Mouse (Mus musculus) mouse trophoblast stem cell (cell line): ENCODE results near the gene Nkain1.

ENCODE experiments used
- in situ Hi-C, 2 experiments: fragments of 300-500 bp; cut with MseI, MboI; formaldehyde crosslinking; loops; 2 replicates in 1 of 2; 3 replicates in 1 of 2; pipeline ENCODE4 v1.15.1; 2025

Gene Nkain1

GRCm38 (mm10) chr4:130552312-130553120, 21.5 kb downstream of the Nkain1 start:
- in situ Hi-C loops = no loop called here

GRCm38 (mm10) chr4:130550511-130550910, 23.5 kb downstream of the Nkain1 start:
- in situ Hi-C loops = no loop called here

GRCm38 (mm10) chr4:130549189-130549588, 24.8 kb downstream of the Nkain1 start:
- in situ Hi-C loops = no loop called here

- in situ Hi-C loops = no loop called here
These were observed 27.0 kb downstream of the Nkain1 start for GRCm38 (mm10) chr4:130546798-130547562.

- in situ Hi-C loops = no loop called here
These were observed 29.6 kb downstream of the Nkain1 start for GRCm38 (mm10) chr4:130544392-130544791.

GRCm38 (mm10) chr4:130543121-130543520, 30.9 kb downstream of the Nkain1 start:
- in situ Hi-C loops = no loop called here

GRCm38 (mm10) chr4:130540831-130541230, 33.1 kb downstream of the Nkain1 start:
- in situ Hi-C loops = no loop called here

- in situ Hi-C loops = no loop called here
These were observed 34.3 kb downstream of the Nkain1 start for GRCm38 (mm10) chr4:130539706-130540105.

- in situ Hi-C loops = no loop called here
These were observed 34.9 kb downstream of the Nkain1 start for GRCm38 (mm10) chr4:130539053-130539452.

GRCm38 (mm10) chr4:130537371-130537770, 36.6 kb downstream of the Nkain1 start:
- in situ Hi-C loops = no loop called here

- in situ Hi-C loops = no loop called here
These were observed 38.2 kb downstream of the Nkain1 start for GRCm38 (mm10) chr4:130535789-130536188.

- in situ Hi-C loops = no loop called here
These were observed 40.0 kb downstream of the Nkain1 start for GRCm38 (mm10) chr4:130533975-130534374.

- in situ Hi-C loops = no loop called here
These were observed 41.6 kb downstream of the Nkain1 start for GRCm38 (mm10) chr4:130532347-130532746.

- in situ Hi-C loops = no loop called here
These were observed 42.2 kb downstream of the Nkain1 start for GRCm38 (mm10) chr4:130531645-130532280.

- in situ Hi-C loops = no loop called here
These were observed 46.2 kb downstream of the Nkain1 start for GRCm38 (mm10) chr4:130527804-130528203.

GRCm38 (mm10) chr4:130525041-130525440, 48.9 kb downstream of the Nkain1 start:
- in situ Hi-C loops = no loop called here

- in situ Hi-C loops = no loop called here
These were observed 52.5 kb downstream of the Nkain1 start for GRCm38 (mm10) chr4:130521466-130521865.

GRCm38 (mm10) chr4:130520482-130520851, 53.5 kb downstream of the Nkain1 start:
- in situ Hi-C loops = no loop called here

- in situ Hi-C loops = no loop called here
These were observed 54.1 kb downstream of the Nkain1 start for GRCm38 (mm10) chr4:130519567-130520481.

GRCm38 (mm10) chr4:130516490-130516889, 57.5 kb downstream of the Nkain1 start:
- in situ Hi-C loops = no loop called here
